Mouse (Mus musculus): ENCODE results near the gene Ripply3. TPM values are rescaled to one million over a fixed set of nuclear protein-coding genes. Genes with fewer than 3 reads are reported as not detected.
"Not testable (repeated sequence)": the region's sequence is repeated elsewhere in the genome, so short reads cannot be mapped to it uniquely, and the experiment has no call there.

Gene Ripply3
- polyA plus RNA-seq, 1 experiment from 2014 or later = 3.1 TPM

GRCm38 (mm10) chr16:94317752-94318151 is 10.5 kb upstream of the Ripply3 start:
- 49% methylated on average over 5 of the region's 5 CpGs for WGBS (ENCODE audit: insufficient replicate concordance)
- peaks cover 8% of the 10 kb centered on the region for H3K4me1 ChIP-seq
- no peaks in the 10 kb centered on the region for H3K36me3 ChIP-seq
- no peak for ATAC-seq
- no peak overlapping the region for H3K27ac ChIP-seq
- no peaks in the 10 kb centered on the region; the same call in 1 of the 2 replicates for H3K27me3 ChIP-seq (replicated peaks)
- no peak overlapping the region for H3K4me2 ChIP-seq
- no peaks in the 10 kb centered on the region for H3K9me3 ChIP-seq (replicated peaks)
- no peak overlapping the region for H3K4me3 ChIP-seq
- no peak overlapping the region for H3K9ac ChIP-seq

DNA sequence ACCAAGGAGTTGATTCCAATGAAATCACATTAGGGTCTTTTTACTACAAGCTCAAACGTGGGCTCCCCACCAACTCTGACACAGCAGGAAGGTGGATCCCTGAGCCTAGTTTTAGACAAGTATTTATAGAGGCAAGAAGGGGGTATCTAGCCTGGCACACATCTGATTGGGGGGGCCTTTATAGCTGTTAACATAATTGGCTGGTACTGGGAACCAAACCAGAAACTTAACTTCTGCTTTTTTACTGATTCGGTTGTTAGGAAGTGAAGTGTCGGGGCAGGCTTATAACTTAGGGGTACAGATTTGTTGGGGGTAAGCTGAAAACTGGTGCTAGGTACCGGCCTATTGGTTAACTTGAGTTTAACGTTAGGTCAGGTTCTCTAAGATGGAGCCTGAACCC is 8.0 kb upstream of the Ripply3 start:
- peaks cover 6% of the 10 kb centered on the region; the same call in 1 of the 2 replicates for H3K4me1 ChIP-seq
- WGBS (ENCODE audit: insufficient replicate concordance) = 50% methylated on average over 5 of the region's 5 CpGs
- H3K9me3 ChIP-seq (replicated peaks) = no peaks in the 10 kb centered on the region
- H3K4me2 ChIP-seq = no peak overlapping the region
- no peak overlapping the region for H3K4me3 ChIP-seq
- H3K36me3 ChIP-seq = no peaks in the 10 kb centered on the region
- no peak overlapping the region for H3K27ac ChIP-seq
- ATAC-seq = no peak
- no peaks in the 10 kb centered on the region; the same call in 1 of the 2 replicates for H3K27me3 ChIP-seq (replicated peaks)
- H3K9ac ChIP-seq = no peak overlapping the region

DNA sequence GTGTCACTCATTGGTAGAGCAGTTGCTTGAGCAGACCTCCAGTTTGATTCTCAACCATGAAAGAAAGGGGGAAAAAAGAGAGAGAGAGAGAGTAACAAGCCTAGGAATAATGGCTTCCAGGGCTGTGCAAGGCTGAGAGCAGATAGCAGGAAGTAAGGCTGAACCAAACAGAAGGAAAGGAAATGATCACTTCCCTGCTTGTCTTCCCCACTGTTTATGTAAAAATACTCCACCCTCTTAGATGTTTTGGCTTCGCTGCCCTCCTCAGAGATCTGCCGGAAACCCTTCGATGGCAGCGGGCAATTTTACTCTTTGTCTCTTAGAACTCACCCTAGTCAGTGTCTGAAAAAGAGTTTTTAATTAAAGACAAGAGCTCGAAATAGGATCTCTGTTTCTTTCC is 4.5 kb upstream of the Ripply3 start:
- H3K4me2 ChIP-seq = no peak overlapping the region
- peaks cover 13% of the 10 kb centered on the region for H3K27me3 ChIP-seq (replicated peaks)
- no peak overlapping the region for H3K4me3 ChIP-seq
- H3K36me3 ChIP-seq = no peaks in the 10 kb centered on the region
- no peak overlapping the region for H3K27ac ChIP-seq
- ATAC-seq = no peak
- peaks cover 34% of the 10 kb centered on the region for H3K4me1 ChIP-seq
- 70% methylated on average over 5 of the region's 5 CpGs for WGBS (ENCODE audit: insufficient replicate concordance)
- no peaks in the 10 kb centered on the region for H3K9me3 ChIP-seq (replicated peaks)
- H3K9ac ChIP-seq = no peak overlapping the region

DNA sequence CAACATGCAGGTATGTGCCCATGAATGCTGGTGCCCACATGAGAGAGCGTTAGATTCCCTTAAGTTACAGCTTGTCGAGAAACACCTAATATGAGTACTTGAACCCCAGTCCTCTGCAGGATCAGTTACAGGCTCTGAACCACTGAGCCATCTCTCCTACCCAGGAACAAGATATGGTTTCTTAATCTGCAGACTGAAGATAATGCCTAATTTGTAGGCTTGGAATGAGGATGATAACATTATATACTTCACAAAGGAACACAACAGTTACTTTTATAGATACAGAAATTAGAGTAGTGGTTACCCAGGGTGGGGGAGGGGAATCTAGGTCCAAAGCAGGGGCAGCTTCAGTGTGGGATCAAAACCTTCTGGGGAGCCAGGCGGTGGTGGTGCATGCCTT is 2.2 kb upstream of the Ripply3 start:
- H3K9ac ChIP-seq = no peak overlapping the region
- peaks cover 41% of the 10 kb centered on the region for H3K4me1 ChIP-seq
- 42% methylated on average over 3 of the region's 3 CpGs for whole genome bisulfite sequencing (ENCODE audit: insufficient replicate concordance)
- no peak overlapping the region for H3K4me2 ChIP-seq
- ATAC-seq = peak; percentile 71
- H3K9me3 ChIP-seq (replicated peaks) = no peaks in the 10 kb centered on the region
- H3K4me3 ChIP-seq = no peak overlapping the region
- H3K27me3 ChIP-seq (replicated peaks) = peaks cover 33% of the 10 kb centered on the region
- no peaks in the 10 kb centered on the region for H3K36me3 ChIP-seq
- no peak overlapping the region for H3K27ac ChIP-seq

GRCm38 (mm10) chr16:94328881-94329867 is 954 bp downstream of the Ripply3 start:
- ATAC-seq = no peak
- Histone ChIP-seq H3K9ac (peak overlapping the region; percentile 62; the same call in 1 of the 2 replicates), H3K27me3 (replicated peaks) (peaks cover 37% of the 10 kb centered on the region), H3K36me3 (no peaks in the 10 kb centered on the region), H3K4me1 (peaks cover 41% of the 10 kb centered on the region), H3K9me3 (replicated peaks) (no peaks in the 10 kb centered on the region), H3K27ac (no peak overlapping the region), H3K4me2 (peak overlapping the region; percentile 88), H3K4me3 (peak overlapping the region; percentile 61)
- 21% methylated on average over 25 of the region's 25 CpGs for WGBS (ENCODE audit: insufficient replicate concordance)

DNA sequence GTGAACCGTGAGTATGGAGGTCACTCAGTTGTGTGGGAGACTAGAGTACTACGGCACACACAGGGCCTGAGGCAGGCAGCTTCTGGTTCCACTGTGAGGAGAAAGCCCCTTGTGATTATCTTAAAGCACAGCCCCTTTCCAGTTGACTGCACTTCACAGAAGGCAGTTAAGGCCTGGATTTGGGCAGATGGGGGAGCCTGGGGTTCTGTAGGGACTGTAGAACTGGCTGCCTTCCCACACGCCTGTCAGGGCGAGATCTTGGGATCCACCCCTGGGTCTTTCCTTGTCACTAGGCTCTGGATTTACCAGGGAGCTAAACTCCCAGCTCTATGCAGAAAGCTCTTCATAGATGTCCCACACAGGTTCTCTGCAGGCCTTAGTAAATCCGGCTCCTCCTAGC is 2.2 kb downstream of the Ripply3 start:
- Histone ChIP-seq H3K4me3 (no peak overlapping the region), H3K9me3 (replicated peaks) (no peaks in the 10 kb centered on the region), H3K27me3 (replicated peaks) (peaks cover 40% of the 10 kb centered on the region), H3K4me1 (peaks cover 35% of the 10 kb centered on the region), H3K36me3 (no peaks in the 10 kb centered on the region), H3K27ac (no peak overlapping the region), H3K9ac (no peak overlapping the region), H3K4me2 (no peak overlapping the region)
- ATAC-seq = no peak
- 63% methylated on average over 5 of the region's 5 CpGs for WGBS (ENCODE audit: insufficient replicate concordance)

- WGBS (ENCODE audit: insufficient replicate concordance) = 60% methylated on average over 9 of the region's 9 CpGs
- Histone ChIP-seq H3K4me1 (peaks cover 26% of the 10 kb centered on the region), H3K36me3 (no peaks in the 10 kb centered on the region), H3K4me2 (no peak overlapping the region), H3K9ac (no peak overlapping the region), H3K27ac (no peak overlapping the region), H3K9me3 (replicated peaks) (no peaks in the 10 kb centered on the region), H3K4me3 (no peak overlapping the region), H3K27me3 (replicated peaks) (peaks cover 45% of the 10 kb centered on the region)
- 0 out of 2 replicates have a peak, but pooled peaks have one; percentile 9 for ATAC-seq
Measured at GRCm38 (mm10) chr16:94331233-94331885, 3.1 kb downstream of the Ripply3 start.

DNA sequence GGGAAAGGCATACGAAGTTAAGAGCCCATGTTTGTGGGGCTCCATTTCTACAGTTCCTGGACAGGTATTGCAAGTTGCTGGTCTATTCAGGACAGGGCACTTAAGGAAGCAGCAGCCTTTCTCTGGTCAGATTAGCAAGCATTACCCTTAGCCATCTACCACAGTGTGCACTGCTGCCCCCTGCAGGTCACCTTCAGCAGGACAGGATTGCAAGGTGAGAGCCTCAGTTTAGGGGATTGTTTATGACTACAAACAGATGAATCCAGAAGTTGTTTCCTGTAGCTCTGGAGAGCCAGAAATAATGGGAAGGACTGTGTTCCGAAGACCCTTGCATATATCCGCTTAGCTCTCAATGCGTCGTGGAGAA is 3.6 kb downstream of the Ripply3 start:
- Histone ChIP-seq H3K27ac (no peak overlapping the region), H3K36me3 (no peaks in the 10 kb centered on the region), H3K9me3 (replicated peaks) (no peaks in the 10 kb centered on the region), H3K4me1 (peaks cover 23% of the 10 kb centered on the region), H3K4me3 (no peak overlapping the region), H3K27me3 (replicated peaks) (peaks cover 45% of the 10 kb centered on the region), H3K4me2 (no peak overlapping the region), H3K9ac (no peak overlapping the region)
- WGBS (ENCODE audit: insufficient replicate concordance) = 46% methylated on average over 5 of the region's 5 CpGs
- 0 out of 2 replicates have a peak, but pooled peaks have one; percentile 42 for ATAC-seq

DNA sequence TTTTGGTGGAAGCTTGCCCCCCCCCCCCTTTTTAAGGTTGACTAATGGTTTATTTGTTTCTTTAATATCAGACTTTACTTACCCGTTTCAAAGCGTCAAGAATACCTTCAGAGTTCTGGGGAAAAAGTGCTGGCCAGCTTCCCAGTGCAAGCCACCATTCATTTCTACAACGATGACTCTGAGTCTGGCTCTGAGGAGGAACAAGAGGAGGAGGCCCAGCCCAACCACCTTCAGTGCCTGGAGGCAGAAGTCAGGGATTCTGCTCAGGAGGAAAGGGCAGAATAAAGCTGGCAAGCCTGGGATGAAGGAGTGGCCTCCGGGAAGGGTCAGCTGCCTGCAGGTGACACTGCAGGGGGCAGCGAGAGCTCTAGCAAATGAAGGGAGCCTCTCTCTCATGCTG is 7.4 kb downstream of the Ripply3 start:
- H3K4me2 ChIP-seq = no peak overlapping the region
- no peak overlapping the region for H3K9ac ChIP-seq
- no peaks in the 10 kb centered on the region for H3K4me1 ChIP-seq
- no peak for ATAC-seq
- no peaks in the 10 kb centered on the region for H3K36me3 ChIP-seq
- no peak overlapping the region for H3K27ac ChIP-seq
- peaks cover 16% of the 10 kb centered on the region; the same call in 1 of the 2 replicates for H3K27me3 ChIP-seq (replicated peaks)
- no peak overlapping the region for H3K4me3 ChIP-seq
- WGBS (ENCODE audit: insufficient replicate concordance) = 62% methylated on average over 5 of the region's 5 CpGs
- H3K9me3 ChIP-seq (replicated peaks) = no peaks in the 10 kb centered on the region

DNA sequence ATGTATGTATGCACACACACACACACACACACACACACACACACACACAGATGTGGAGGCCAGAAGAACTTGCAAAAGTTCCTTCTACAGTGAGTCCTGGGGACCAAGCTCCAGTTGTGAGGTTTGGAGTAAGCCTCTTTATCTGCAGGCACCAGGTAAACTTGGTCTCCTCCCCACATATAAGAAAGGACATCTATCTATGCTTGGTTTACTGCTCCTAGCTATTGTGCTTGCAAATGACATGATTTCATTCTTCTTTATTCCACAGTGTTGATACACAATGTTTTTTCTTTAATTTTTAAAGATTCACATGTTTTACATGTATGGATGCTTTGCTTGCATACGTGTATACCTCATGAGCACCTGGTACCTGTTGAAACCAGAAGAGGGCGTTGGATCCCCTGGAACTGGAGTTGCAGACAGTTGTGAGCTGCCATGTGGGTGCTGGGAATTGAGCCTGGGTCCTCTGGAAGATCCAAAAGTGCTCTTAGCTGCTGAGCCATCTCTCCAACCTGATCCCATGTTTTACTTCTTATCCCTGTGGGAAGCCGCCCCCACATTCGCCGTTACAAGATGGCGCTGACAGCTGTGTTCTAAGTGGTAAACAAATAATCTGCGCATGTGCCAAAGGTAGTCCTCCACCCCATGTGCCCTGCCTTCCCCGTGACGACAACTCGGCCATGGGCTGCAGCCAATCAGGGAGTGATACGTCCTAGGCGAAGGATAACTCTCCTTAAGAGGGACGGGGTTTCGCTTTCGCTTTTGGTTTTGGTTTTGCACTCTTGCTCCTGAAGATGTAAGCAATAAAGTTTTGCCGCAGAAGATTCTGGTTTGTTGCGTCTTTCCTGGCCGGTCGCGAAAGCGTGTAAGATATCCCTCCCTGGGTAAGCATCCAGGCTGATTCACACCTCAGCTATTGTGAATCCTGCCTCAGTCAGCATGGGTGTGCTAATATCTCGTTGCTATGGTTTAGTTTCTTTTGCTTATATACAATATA is 11.2 kb downstream of the Ripply3 start:
- not testable (repeated sequence) for H3K4me3 ChIP-seq; H3K4me1 ChIP-seq; H3K4me2 ChIP-seq; H3K27ac ChIP-seq; H3K36me3 ChIP-seq; ATAC-seq; H3K27me3 ChIP-seq (replicated peaks); H3K9ac ChIP-seq; H3K9me3 ChIP-seq (replicated peaks)
- 86% methylated on average over 21 of the region's 22 CpGs for WGBS (ENCODE audit: insufficient replicate concordance)

DNA sequence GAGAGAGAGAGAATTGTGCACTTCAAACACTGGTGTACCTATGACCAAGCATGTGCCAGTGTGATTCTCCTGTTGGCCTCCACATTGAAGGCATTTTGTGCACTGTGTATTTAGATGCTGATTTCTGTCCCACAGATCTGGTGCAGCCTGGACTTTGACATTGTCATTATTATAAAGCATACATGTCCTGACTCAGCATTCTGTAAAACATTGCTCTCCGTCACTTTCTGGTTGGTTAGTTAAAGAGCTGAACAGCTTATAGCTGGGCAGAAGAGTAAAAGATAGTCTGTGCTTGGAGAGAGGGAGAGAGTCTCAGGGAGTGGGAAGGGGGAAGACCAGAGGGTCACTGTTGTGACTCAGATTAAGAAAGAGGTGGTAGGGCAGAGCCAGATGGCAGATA is 17.5 kb downstream of the Ripply3 start:
- Histone ChIP-seq H3K4me3 (no peak overlapping the region), H3K9me3 (replicated peaks) (no peaks in the 10 kb centered on the region), H3K9ac (no peak overlapping the region), H3K4me1 (no peaks in the 10 kb centered on the region), H3K4me2 (no peak overlapping the region), H3K27me3 (replicated peaks) (no peaks in the 10 kb centered on the region), H3K36me3 (no peaks in the 10 kb centered on the region), H3K27ac (no peak overlapping the region)
- no peak for ATAC-seq
- WGBS (ENCODE audit: insufficient replicate concordance) = 71% methylated on average over 1 of the region's 1 CpGs

All from liver, embryonic 12.5 days (tissue).